Mouse (Mus musculus) forebrain, embryonic 11.5 days (tissue): ENCODE results near the gene Cabin1. TPM values are rescaled to one million over a fixed set of nuclear protein-coding genes. Genes with fewer than 3 reads are reported as not detected.

ENCODE experiments used
- ATAC-seq: fragments of 200-750 bp; cut with Nextera tagmentation; replicated peaks from 2 replicates; pipeline ENCODE4 v1.8.0; 2017; ENCODE audit warnings: moderate TSS enrichment; ENCODE audit not compliant: low FRiP score
- DNase-seq: peaks from one replicate; pipeline ENCODE4 v3.0.0-alpha.2; 2017; ENCODE audit warnings: low spot score
- H3K27ac ChIP-seq: fragments of 300-500 bp; sonication (generic); 2 replicates; pipeline ENCODE4 v1.5.1; 2014; ENCODE audit warnings: low read depth, low read length
- H3K27me3 ChIP-seq: fragments of 300-500 bp; sonication (generic); 2 replicates; pipeline ENCODE4 v1.6.1; 2014; ENCODE audit warnings: mild to moderate bottlenecking, low read length, mixed read lengths; ENCODE audit not compliant: control insufficient read depth, insufficient read depth
- H3K36me3 ChIP-seq: fragments of 300-500 bp; sonication (generic); 2 replicates; pipeline ENCODE4 v1.6.1; 2014; ENCODE audit warnings: mild to moderate bottlenecking, low read length, moderate library complexity, mixed read lengths; ENCODE audit not compliant: control insufficient read depth, insufficient read depth
- H3K4me1 ChIP-seq: fragments of 300-500 bp; sonication (generic); replicated peaks from 2 replicates; pipeline ENCODE4 v1.6.1; 2014; ENCODE audit warnings: low read length, mixed read lengths; ENCODE audit not compliant: control insufficient read depth, insufficient read depth
- H3K4me2 ChIP-seq: fragments of 300-500 bp; sonication (generic); 2 replicates; pipeline ENCODE4 v1.6.1; 2014; ENCODE audit warnings: low read depth, mild to moderate bottlenecking, low read length, moderate library complexity, mixed read lengths; ENCODE audit not compliant: severe bottlenecking
- H3K4me3 ChIP-seq: fragments of 300-500 bp; sonication (generic); 2 replicates; pipeline ENCODE4 v1.5.1; 2014; ENCODE audit warnings: low read depth, low read length
- H3K9ac ChIP-seq: fragments of 300-500 bp; sonication (generic); 2 replicates; pipeline ENCODE4 v1.6.1; 2014; ENCODE audit warnings: low read length
- H3K9me3 ChIP-seq: fragments of 300-500 bp; sonication (generic); 2 replicates; pipeline ENCODE4 v1.6.1; 2016; ENCODE audit warnings: low read length, mixed read lengths; ENCODE audit not compliant: control insufficient read depth
- WGBS: fragments of 180-500 bp; shearing (Covaris S2); extraction: QIAGEN DNeasy Blood & Tissue Kit; methylation state at CpG from one replicate; pipeline ENCODE4 v1.1.7; 2014; 5-methylcytosine and 5-hydroxymethylcytosine counted together
- polyA plus RNA-seq: library from polyadenylated mRNA; unstranded; fragments of >200 nt; fragmentation: Nextera tagmentation; extraction: Ambion mirVana; gene quantifications from 2 replicates; pipeline ENCODE4 v1.2.1, GENCODE M21; 2014

Cabin1 gene
- polyA plus RNA-seq, 1 experiment from 2014 or later = 49.1 TPM

DNA sequence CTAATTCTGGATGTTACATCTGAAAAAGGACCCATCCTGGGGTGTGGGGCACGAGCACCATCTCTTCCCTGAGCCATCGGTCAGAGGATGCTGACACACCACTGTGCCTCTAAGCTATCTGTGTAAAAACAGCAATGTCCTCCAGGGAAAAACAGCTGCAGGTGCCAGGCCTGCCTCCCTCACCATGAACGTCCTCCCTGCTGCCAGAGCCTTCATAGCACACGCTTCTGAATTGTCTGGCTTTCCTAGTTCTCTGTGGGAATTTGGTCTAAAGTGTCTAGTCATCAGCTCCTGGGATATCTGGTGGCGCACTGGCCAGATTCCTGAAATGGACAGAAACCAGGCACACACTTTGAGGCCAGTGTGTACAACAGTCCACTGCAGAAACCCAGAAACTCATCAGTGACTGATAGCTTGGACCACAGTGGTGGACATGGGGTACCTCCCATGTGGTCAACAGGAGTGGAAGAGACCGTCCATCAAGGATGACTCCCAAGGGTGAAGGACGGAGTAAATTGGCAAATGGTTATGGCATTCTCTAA is 163.9 kb downstream of the Cabin1 start:
- 88% methylated on average over 7 of the region's 7 CpGs for WGBS
- no peak overlapping the region for H3K27ac ChIP-seq
- no peaks in the 10 kb centered on the region for H3K4me1 ChIP-seq
- no peaks in the 10 kb centered on the region for H3K36me3 ChIP-seq
- DNase-seq (no peak), ATAC-seq (no peak)
- no peak overlapping the region for H3K4me3 ChIP-seq
- no peak overlapping the region for H3K9ac ChIP-seq
- H3K9me3 ChIP-seq = no peaks in the 10 kb centered on the region
- no peak overlapping the region for H3K4me2 ChIP-seq
- no peaks in the 10 kb centered on the region for H3K27me3 ChIP-seq

Other genes with a start within 250 kb of the Cabin1 start
- gene Snrpd3, start 246.8 kb downstream of the Cabin1 start, polyA plus RNA-seq = 261 and 263 TPM in 2 replicates
- gene Gucd1, start 246.4 kb downstream of the Cabin1 start, polyA plus RNA-seq = 30.0 and 35.4 TPM in 2 replicates
- gene Lrrc75b, start 204.0 kb downstream of the Cabin1 start, polyA plus RNA-seq = 2.3 and 3.5 TPM in 2 replicates
- 2.3 and 3.4 TPM in 2 replicates for gene Ggt1, start 202.7 kb downstream of the Cabin1 start, polyA plus RNA-seq
- gene Ggt5, start 175.0 kb downstream of the Cabin1 start, polyA plus RNA-seq = 0.67 and 1.0 TPM in 2 replicates
- gene Susd2, start 120.3 kb downstream of the Cabin1 start, polyA plus RNA-seq = 2.0 and 2.3 TPM in 2 replicates
- 81.2 and 84.3 TPM in 2 replicates for gene Ddt, start 9.1 kb upstream of the Cabin1 start, polyA plus RNA-seq
- gene Gm20441, start 16.6 kb upstream of the Cabin1 start, polyA plus RNA-seq = not detected in 2 replicates
- gene Gstt3, start 17.1 kb upstream of the Cabin1 start, polyA plus RNA-seq = 1.2 and 1.6 TPM in 2 replicates
- 4.6 and 5.2 TPM in 2 replicates for gene Gstt1, start 34.2 kb upstream of the Cabin1 start, polyA plus RNA-seq
- gene Gstt4, start 58.2 kb upstream of the Cabin1 start, polyA plus RNA-seq = not detected in 2 replicates
- gene Gstt2, start 73.1 kb upstream of the Cabin1 start, polyA plus RNA-seq = 6.9 and 8.8 TPM in 2 replicates
- gene Mif, start 95.9 kb upstream of the Cabin1 start, polyA plus RNA-seq = 2,277 and 2,481 TPM in 2 replicates
- 2.3 and 3.4 TPM in 2 replicates for gene Derl3, start 129.1 kb upstream of the Cabin1 start, polyA plus RNA-seq
- gene Smarcb1, start 157.3 kb upstream of the Cabin1 start, polyA plus RNA-seq = 295 TPM in 2 replicates
- 6.6 and 7.4 TPM in 2 replicates for gene Chchd10, start 168.8 kb upstream of the Cabin1 start, polyA plus RNA-seq
- 25.1 and 30.0 TPM in 2 replicates for gene Mmp11, start 172.2 kb upstream of the Cabin1 start, polyA plus RNA-seq
- gene Gm867, start 176.3 kb upstream of the Cabin1 start, polyA plus RNA-seq = 0.39 and 0.52 TPM in 2 replicates
- gene Vpreb3, start 178.7 kb upstream of the Cabin1 start, polyA plus RNA-seq = 0.76 and 0.79 TPM in 2 replicates
- not detected in 2 replicates for gene Gm5134, start 190.2 kb upstream of the Cabin1 start, polyA plus RNA-seq